Mouse (Mus musculus) testis, adult 2 months (tissue): ENCODE results near the gene Rpl11.

Experiments
- CTCF ChIP-seq: fragments of 200-500 bp; IDR thresholded peaks from 2 replicates; pipeline ENCODE4 v1.5.1; 2012; ENCODE audit warnings: low read depth, mild to moderate bottlenecking, inconsistent platforms, low read length, moderate library complexity; ENCODE audit not compliant: control insufficient read depth, insufficient read depth, insufficient replicate concordance
- POLR2A ChIP-seq: fragments of 200-500 bp; IDR thresholded peaks from 2 replicates; pipeline ENCODE4 v1.6.1; 2012; ENCODE audit warnings: low read depth, mild to moderate bottlenecking, inconsistent platforms, low read length, moderate library complexity; ENCODE audit not compliant: control insufficient read depth

- TF ChIP-seq POLR2A (no peak), CTCF (no peak; the same call in 1 of the 2 replicates)
Measured at GRCm38 (mm10) chr4:136092498-136092897, 39.3 kb upstream of the Rpl11 start.
